Mouse (Mus musculus): ENCODE measurements around the gene Tmod4.
"Not testable (repeated sequence)": the region's sequence is repeated elsewhere in the genome, so short reads cannot be mapped to it uniquely, and the experiment has no call there.

Gene Tmod4

DNA sequence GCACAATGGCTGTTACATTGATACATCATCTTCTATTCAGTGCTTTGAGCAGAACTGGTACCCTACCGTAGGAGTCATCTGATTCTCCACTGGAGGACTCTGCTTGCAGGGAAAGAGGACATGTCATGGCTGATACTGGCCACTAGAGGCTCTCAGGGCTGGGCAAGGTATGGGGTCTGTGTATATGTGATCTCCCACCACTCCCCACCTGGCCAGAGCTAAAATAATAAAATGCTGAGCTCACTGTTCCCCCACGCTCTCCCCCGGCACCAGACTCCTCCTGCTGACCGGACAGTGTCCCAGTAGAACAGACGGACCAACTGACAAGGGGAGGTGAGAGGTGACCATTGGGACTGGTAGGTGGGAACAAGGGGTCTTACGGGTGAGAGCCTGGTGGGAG is at the start of gene Tmod4:
Gene Tmod4, plus strand, starts transcription at position 231 of the 400 bp plus-strand sequence.
- no peak for DNase-seq (ENCODE audit: extremely low read depth, insufficient read length, low spot score)

DNA sequence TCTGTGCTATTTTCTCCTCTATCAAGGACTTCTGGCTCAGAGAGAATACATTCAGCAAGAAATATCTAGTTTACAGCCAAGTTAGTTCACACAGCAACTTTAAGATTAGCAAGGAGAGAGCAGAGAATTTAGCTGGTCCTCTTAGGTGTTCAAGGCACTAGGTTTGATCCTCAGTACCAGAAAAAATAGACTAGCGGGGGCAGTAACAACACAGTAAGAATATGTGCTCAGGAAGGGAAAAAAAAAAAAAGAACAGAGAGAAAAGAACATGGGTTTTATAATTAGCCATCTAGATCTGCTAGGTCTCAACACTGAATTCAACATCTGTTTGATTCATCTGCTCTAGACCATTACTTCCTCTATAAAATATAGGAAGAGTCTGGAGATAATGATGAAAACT is 36.2 kb upstream of the Tmod4 start:
- no peak for DNase-seq (ENCODE audit: extremely low read depth, insufficient read length, low spot score)

DNA sequence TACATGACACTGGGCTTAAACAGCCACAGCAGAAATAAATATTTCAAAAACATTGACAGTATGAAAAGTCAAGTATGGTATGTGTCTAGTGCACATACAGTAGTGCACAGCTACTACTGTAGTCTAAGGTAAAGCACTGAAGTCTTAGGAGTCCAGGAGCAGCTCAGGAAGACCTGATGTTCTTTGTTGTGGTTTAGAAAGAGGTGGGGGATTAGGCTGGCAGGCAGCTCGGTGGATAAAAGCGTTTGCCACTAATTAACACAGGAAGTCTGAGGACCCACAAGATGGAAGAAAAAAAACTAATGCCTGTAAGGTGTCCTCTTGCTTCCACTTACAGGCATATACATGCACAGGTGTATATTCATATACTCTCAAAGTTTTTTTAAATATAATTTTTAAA is 23.4 kb upstream of the Tmod4 start:
- DNase-seq (ENCODE audit: extremely low read depth, insufficient read length, low spot score), result no peak

DNA sequence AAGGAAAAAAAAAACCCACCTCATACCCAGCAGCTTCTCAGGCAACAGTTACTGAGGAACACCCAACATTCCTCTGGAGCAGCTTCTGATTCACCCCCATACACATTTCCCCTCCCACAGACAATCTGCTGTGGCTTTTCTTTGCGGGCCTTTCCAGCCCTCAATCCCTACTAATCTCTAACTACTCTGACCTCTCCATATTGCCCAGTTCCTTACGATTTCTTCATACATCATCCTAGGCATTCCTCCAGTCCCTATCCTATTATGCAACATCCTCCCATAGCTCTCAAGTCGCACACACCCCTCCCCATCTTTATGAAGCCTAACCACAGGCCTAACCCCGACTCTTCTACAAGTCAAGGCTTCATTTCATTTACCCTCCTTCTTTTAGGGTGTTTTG is 19.2 kb upstream of the Tmod4 start:
- DNase-seq (ENCODE audit: extremely low read depth, insufficient read length, low spot score), result no peak

DNA sequence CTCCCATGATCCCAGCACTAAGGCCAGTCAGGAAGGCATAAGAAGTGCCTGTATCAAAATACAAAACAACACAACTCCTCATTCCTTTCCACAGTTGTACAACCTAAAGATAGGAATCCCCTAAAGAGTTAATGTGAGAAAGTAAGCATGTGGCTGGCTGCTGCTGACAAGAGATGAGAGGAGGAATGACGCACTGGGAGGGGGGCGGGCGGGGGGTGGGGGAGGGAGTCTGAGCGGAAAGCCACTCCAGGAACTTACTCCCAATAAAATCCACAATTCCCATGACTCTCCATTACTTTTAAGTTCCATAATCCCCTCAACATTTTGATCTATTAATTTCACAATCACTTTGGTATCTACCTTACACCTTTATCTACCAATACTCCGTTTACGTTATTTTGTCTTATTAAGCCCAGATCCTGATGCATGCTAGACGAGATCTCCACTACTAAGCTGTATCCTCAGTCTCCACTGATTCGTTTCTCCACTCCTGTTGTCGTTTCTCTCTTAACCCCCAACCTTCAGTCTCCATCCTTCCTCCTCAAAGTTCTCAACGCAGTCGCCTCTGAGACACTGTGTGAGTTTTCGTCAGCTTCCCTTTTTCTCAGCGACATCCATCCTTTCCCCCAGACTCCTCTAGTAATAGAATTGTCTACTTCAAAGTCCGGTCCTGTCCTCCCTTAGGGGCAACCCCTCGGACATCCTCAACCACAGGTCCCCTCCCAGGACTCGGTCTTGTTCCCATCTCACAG is 18.5 kb upstream of the Tmod4 start:
- DNase-seq (ENCODE audit: extremely low read depth, insufficient read length, low spot score), result peak; percentile 32

DNA sequence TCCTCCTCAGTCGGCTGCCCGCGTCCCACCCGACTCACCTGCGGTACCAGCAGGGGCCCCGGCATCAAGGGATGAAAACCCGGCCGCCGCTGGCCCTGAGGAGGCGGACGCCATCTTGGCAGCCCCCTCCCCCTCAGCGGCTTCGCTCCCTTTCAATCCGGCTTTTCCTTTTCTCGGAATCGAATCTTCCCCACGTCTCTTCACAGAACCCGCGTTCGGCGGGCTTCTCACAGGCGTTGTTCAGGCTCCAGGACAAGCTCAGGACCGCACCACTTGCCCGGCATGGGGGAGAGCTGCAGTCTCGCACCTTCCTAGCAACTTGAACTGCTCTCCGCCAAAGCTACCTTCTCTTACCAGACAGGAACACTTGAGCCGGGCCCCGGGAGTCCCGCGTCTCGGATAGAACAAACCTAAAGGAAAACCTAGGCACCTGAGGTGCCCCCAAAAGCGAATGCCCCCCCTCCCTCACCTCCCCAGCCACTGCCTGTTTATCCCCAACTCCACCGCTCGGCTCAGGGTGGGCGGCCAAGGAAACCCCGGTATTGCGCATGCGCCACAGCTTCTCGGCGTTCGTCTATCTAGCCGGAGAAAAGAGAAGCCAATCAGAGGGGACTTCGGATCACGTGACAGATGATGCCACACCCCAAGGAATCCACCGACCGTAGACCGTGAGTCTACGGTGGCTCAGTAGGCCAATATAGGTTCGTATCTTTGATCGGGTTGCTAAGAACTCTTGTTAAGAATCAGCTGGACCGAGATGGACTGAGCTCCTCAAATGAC is 17.7 kb upstream of the Tmod4 start, which contains the start of gene Pip5k1a:
Gene Pip5k1a, minus strand, starts transcription at position 593 of the 780 bp plus-strand sequence.
- DNase-seq (ENCODE audit: extremely low read depth, insufficient read length, low spot score), result peak; percentile 94

DNA sequence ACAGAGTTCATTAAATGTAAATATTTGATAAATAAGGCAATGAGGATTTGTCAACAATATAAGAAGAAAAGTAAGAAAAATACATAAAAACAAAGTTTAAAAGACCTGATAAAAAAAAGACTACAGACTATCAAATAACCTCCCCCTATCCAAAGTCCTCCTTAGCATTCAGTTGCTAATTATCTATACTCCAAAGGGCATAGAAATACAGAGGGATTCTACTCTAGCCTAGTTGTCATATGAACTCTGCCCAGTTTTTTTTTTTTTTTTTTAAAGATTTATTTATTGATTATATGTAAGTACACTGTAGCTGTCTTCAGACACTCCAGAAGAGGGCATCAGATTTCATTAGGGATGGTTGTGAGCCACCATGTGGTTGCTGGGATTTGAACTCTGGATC is 17.0 kb upstream of the Tmod4 start:
- DNase-seq (ENCODE audit: extremely low read depth, insufficient read length, low spot score), result not testable (repeated sequence)

DNA sequence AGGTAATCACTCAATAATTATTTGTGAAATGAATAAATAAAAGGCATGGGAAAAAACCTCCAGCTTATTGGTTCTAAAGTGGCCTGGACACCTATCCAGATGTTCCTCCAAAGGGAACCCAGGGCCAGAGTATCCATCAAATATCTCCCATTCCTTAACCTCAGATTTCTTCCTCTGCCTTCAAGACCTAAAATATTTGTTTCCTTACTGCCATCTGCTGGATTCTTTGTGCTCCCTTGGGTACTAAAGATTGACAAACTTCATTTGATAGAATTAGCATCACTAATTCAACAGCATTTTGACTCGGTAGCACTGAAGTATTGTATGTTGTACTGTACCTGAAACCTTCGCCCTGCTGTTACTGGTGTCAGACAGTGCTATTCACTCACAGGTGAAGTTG is 16.4 kb upstream of the Tmod4 start:
- DNase-seq (ENCODE audit: extremely low read depth, insufficient read length, low spot score), result no peak

DNA sequence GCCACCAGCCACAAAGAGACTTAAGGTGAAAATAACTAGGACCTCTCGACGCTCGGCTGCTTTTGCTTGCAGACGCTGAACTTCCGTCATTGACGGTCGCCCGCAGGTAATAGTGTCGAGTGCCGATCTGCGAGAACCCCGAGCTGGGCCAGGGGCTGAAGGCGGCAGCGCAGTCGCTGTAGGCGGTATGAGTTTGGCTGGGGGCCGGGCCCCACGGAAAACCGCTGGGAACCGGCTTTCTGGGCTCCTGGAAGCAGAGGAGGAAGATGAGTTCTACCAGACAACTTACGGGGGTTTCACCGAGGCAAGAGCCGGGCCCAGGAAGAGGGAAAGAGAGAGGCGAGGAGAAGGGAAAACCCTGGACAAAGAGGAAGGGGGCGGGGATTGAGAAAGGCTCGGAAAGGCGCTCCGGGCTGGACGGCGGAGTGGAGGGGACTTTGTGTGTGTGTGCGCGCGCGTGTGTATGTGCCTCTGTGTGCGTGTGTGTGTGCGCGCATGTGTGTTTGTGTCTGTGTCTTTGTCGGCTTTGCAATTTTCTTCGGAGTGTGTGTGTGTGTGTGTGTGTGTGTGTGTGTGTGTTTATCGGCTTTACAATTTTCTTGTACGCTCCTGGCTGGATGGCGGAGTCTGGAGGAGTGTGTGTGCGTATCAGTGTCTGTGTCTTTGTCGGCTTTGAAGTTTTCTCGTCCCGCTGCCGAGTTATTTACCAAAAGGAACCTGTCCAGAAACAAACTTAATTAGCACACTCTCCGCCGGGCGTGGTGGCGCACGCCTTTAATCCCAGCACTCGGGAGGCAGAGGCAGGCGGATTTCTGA is 13.2 kb upstream of the Tmod4 start, which contains the start of gene Vps72:
Gene Vps72, plus strand, starts transcription at position 112 of the 816 bp plus-strand sequence.
- peak; percentile 89 for DNase-seq (ENCODE audit: extremely low read depth, insufficient read length, low spot score)

DNA sequence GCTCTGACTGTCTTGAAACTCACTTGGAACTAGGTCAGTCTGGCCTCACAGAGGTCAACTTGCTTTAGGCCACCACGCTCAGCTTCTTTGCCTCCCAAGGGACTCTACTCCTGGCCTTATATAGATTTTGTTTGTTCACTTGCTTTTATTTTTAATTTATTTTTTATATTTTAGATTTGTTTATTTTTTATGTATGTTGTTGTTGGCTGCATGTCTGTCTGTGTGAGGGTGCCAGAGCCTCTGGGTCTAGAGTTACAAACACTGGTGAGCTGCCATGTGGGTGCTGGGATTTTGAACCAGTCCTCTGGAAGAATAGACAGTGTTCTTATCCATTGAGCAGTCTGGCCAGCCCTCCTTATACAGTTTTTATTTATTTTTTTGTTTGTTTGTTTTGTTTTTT is 11.5 kb upstream of the Tmod4 start:
- DNase-seq (ENCODE audit: extremely low read depth, insufficient read length, low spot score), result no peak

DNA sequence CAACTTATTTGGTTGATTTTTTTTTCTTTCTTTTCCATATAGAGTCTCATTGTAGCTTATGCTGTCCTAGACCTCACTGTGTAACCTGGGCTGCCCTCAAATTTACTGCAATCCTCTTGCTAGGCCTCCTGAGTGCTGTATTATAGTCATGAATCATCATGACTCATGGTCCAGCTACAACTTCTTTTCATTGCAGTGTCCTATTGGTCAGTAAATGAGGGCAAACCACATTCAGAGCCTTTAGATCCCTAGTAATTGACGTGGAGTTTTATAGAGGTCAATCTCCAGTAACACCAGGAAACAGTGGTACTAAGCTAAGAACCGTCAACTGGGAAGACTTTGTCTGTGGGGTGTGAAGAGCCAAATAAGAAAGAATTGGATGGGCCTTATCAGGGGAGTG is 6.5 kb upstream of the Tmod4 start:
- DNase-seq (ENCODE audit: extremely low read depth, insufficient read length, low spot score), result peak; percentile 49

DNA sequence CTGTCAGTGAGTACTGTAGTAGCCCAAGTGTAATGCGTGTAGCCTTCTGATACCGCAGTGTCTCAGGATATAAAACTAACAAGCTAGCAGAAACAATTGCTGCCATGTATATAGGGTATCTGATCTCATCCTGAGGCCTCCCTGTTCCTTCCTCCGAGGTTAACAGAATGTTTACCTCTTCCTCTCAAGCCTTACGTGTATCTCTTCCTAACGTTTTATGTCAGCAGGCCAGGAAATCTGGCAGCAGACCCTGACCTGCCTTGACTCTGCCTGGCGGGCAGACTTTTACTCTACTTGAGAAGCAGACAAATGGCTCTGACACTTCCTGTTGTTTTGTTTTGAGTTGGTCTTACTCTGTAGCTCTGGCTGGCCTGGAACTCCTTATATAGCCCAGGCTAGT is 2.7 kb upstream of the Tmod4 start:
- DNase-seq (ENCODE audit: extremely low read depth, insufficient read length, low spot score), result no peak

DNA sequence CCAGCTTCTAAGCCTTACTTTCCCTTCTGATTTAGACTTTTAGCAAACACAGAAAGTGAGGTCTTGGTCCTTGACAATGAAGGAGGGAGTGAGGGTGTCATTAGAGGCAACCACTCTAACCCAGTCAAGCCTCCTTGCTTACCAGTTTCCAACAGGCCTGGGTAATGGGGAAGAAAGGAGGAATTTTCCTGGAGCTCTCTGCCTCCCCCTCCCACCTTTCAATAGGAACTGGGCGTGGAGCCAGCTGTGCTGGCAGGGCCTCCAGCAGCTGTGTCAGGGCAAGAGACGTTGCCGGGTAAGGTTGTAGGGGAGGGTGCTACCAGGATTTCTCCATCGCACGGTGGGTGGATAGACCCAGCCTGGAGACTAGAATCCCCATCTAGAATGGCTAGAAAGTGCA is 696 bp downstream of the Tmod4 start:
- no peak for DNase-seq (ENCODE audit: extremely low read depth, insufficient read length, low spot score)

DNA sequence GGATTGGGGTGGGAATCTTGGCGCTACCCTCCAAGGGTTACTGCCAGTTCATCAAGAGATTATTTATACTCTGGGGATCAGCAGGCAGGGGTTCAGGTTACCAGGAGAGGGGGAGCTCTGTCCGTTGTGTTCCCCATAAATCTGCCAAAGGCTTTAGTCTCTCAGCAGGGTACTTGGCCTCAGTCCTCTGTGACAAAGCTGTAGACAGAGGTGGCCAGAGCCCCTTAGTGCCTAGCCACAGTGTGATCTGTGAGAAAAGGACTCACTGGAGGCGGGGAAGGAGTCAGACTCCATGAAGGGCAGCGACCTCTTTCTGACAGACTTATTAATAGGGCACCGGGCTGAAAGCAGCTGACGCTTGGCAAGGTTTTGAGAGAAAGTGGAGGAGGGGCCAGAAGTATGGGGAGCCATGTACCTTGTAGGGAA is 5.0 kb downstream of the Tmod4 start:
- no peak for DNase-seq (ENCODE audit: extremely low read depth, insufficient read length, low spot score)

DNA sequence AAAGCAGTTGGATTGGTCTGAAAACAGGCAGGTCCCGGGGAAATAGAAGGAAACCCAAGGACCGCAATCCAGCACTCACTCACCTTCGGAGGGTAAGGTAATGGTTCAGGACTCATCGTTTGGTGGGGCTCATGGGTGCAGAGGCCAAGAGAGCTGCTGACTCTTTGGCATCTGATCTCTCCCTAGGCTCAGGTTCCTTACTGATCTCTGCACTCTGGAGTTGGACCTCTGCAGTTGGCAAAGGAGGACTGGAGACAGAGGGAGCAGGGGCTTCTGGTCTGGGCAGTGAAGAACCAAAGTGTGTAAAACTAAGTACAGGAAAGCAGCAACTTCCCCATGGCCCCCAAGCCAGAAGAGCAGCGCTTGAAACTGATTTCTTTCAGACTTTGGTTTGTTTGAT is 5.8 kb downstream of the Tmod4 start:
- no peak for DNase-seq (ENCODE audit: extremely low read depth, insufficient read length, low spot score)

DNA sequence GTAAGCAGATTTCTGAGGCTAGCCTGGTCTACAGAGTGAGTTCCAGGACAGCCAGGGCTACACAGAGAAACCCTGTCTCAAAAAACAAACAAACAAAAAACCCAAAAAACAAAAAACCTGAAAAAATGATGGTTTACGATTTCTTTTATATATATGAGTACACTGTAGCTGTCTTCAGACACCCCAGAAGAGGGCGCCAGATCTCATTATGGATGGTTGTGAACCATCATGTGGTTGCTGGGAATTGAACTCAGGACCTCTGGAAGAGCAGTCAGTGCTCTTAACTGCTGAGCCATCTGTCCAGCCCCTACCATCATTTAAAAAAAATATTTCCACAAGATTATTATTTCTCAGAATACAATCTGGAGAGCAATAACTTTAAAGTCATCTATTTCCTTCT is 8.1 kb downstream of the Tmod4 start:
- DNase-seq (ENCODE audit: extremely low read depth, insufficient read length, low spot score), result not testable (repeated sequence)

DNA sequence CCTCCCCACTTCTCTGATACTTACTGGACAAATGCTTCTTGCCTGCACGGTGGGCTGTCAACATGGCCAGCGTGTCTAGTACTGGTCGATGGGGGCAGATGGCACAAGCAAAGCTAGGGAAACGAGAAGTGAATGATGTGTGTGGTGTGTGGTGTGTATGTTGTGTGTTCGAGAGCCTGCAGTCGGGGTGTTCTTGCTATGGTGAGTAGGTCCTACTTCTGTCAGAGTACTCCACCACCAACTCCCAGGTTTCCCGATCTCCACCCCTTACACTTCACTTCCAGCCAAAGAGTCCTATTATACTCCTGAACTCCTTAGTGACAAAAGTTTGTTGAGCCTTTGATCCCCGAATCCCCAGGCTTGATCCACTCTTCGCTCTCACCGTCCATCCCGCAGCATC is 8.9 kb downstream of the Tmod4 start:
- DNase-seq (ENCODE audit: extremely low read depth, insufficient read length, low spot score), result no peak

DNA sequence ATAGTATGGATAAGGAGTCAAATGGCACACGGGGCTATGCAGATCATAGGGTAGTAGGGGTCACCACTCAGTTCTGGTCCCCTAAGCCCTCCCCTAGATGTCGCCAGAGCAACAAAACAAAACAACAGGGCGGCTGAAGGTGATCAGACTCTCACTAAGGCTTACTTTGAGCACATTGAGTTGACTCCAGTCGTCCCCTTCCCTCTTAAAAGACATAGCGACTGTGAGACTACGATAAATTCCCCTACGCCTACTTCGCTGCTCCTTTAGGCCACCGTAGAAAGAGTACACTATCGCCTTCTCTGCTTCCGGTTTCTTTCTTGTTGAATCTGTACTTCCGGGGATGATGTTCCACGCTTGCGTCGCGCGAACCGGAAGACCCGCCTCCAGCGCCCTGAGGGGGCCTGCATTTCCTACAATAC is 9.4 kb downstream of the Tmod4 start, which contains the start of the genes Scnm1 and Lysmd1:
Gene Scnm1, minus strand, starts transcription at position 332 of the 422 bp plus-strand sequence.
Gene Lysmd1, plus strand, starts transcription at position 409 of the 422 bp plus-strand sequence.
- DNase-seq (ENCODE audit: extremely low read depth, insufficient read length, low spot score), result peak; percentile 92

DNA sequence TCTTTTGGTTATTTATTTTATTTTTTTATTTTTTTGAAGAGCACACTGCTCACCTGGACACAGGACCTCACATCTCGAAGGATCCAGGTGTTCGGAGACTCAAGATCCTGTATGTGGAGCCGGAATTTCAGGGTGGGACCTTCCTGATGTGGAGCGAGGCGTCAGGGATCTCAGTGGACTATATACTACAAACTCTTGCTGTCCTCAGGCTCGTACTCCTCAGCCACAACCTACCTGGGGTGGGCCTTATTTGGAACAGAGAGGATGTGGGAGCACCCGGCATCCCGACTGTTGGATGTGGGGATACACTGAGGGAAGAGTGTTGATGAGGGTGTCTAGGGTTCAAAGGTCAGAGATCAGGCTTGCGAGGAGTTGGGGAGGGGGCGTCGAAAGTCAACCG is 9.9 kb downstream of the Tmod4 start:
- not testable (repeated sequence) for DNase-seq (ENCODE audit: extremely low read depth, insufficient read length, low spot score)

DNA sequence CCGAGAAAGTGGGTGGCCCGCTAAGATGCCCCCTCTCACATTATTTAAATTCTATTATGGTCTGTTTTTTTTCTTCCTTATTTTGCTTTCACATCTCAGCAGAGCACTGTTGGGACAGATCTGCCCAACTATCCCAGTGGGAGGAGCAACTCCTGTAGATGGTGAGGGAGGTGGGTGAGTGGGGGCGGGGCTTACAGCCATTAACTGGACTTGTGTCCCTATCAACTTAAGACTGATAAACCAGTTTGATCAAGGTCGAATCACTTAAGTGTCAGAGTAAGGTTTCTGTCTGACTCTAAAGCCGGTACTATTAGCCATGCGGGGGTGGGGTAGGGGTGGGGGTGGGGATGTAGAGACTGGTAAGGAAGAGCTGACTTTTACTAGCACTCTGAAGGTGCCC is 10.7 kb downstream of the Tmod4 start:
- peak; percentile 41 for DNase-seq (ENCODE audit: extremely low read depth, insufficient read length, low spot score)
